Mouse (Mus musculus) limb, embryonic 13.5 days (tissue): ENCODE data around the gene Klf16. TPM values are rescaled to one million over a fixed set of nuclear protein-coding genes. Genes with fewer than 3 reads are reported as not detected.

Experiments
- ATAC-seq: fragments of 200-750 bp; cut with Nextera tagmentation; 2 replicates; pipeline ENCODE4 v1.8.0; 2017; ENCODE audit warnings: low read depth, moderate number of reproducible peaks, moderate TSS enrichment; ENCODE audit not compliant: low FRiP score
- H3K27ac ChIP-seq: fragments of 300-500 bp; sonication (generic); 2 replicates; pipeline ENCODE4 v1.5.1; 2015; ENCODE audit warnings: inconsistent platforms, mild to moderate bottlenecking, moderate library complexity
- H3K27me3 ChIP-seq: fragments of 300-500 bp; sonication (generic); 2 replicates; pipeline ENCODE4 v1.6.1; 2015; ENCODE audit warnings: mild to moderate bottlenecking, inconsistent platforms
- H3K36me3 ChIP-seq: fragments of 300-500 bp; sonication (generic); 2 replicates; pipeline ENCODE4 v1.6.1; 2015; ENCODE audit warnings: inconsistent platforms, mild to moderate bottlenecking, moderate library complexity
- H3K4me1 ChIP-seq: fragments of 300-500 bp; sonication (generic); 2 replicates; pipeline ENCODE4 v1.6.1; 2015; ENCODE audit warnings: inconsistent platforms
- H3K4me2 ChIP-seq: fragments of 300-500 bp; sonication (generic); replicated peaks from 2 replicates; pipeline ENCODE4 v1.6.1; 2015; ENCODE audit warnings: inconsistent platforms, mild to moderate bottlenecking, moderate library complexity
- H3K4me3 ChIP-seq: fragments of 300-500 bp; sonication (generic); 2 replicates; pipeline ENCODE4 v1.5.1; 2015; ENCODE audit warnings: moderate library complexity, mild to moderate bottlenecking, inconsistent platforms
- H3K9ac ChIP-seq: fragments of 300-500 bp; sonication (generic); 2 replicates; pipeline ENCODE4 v1.6.1; 2015; ENCODE audit warnings: mild to moderate bottlenecking, inconsistent platforms
- H3K9me3 ChIP-seq: fragments of 300-500 bp; sonication (generic); 2 replicates; pipeline ENCODE4 v1.6.1; 2016; ENCODE audit warnings: inconsistent platforms
- WGBS: fragments of 180-500 bp; shearing (Covaris S2); methylation state at CpG from one replicate; pipeline ENCODE4 v1.1.7; 2015; 5-methylcytosine and 5-hydroxymethylcytosine counted together
- polyA plus RNA-seq: library from polyadenylated mRNA; unstranded; fragments of >200 nt; fragmentation: Nextera tagmentation; extraction: Ambion mirVana; gene quantifications from 2 replicates; pipeline ENCODE4 v1.2.1, GENCODE M21; 2015

The Klf16 gene
- polyA plus RNA-seq = 9.3 and 10.0 TPM in 2 replicates

DNA sequence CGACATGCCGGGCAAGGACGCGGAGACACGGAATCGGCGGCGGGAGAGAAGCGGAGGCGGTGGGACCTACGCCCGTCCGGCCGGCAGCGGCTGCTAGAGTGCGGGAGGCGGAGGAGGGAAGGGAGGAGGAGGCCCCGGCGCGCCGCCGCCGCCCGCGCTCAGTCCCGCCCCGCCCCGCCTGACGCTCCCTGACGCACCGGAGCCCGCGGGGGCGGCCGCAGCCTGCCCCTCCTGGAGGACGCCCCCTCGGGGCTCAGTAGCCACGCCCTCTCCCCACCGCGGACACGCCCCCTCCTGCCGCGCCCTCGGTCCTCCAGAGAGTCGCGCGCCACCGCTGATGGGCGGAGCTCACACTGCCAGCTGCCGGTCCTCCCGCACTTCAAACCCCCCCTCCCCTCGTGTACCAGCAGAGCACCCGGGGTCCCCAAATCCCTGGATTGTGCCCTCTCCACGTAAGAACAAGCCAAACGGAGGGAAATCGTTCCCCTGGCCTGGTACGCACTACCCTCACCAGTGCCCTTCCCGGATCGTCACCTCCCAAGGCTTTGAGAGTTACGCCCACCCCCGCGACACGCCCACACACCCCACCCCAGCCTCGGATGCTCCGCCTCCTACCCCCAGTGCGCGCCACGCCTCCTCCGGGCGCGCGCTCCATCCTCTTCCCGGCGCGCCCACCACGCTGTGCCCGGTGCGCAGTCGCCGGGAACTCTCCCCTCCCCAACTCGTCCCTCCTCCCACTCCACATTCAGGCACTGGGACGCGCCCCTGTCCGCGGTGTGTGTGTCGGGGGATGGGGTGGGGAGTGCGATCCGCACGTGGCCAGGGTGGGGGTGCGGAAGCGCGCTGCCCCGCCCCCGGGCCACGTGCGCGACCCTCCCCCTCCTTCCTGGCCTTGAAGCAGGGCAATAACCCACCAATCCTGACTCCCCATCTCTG, at the start of gene Klf16:
TSS of gene Klf16 (minus strand) at position 127 of the 936 bp plus-strand sequence.
- under 1% methylated on average over 60 of the region's 97 CpGs for WGBS
- Histone ChIP-seq H3K4me2 (peak within 1 kb of the TSS; percentile 91), H3K27me3 (no peaks in the 10 kb centered on the region), H3K36me3 (peaks cover 13% of the 10 kb centered on the region), H3K4me3 (peak within 1 kb of the TSS; percentile 83), H3K27ac (peak within 1 kb of the TSS; percentile 89), H3K9ac (peak within 1 kb of the TSS; percentile 89), H3K9me3 (no peaks in the 10 kb centered on the region), H3K4me1 (peaks cover 47% of the 10 kb centered on the region)
- ATAC-seq = peak; percentile 87

DNA sequence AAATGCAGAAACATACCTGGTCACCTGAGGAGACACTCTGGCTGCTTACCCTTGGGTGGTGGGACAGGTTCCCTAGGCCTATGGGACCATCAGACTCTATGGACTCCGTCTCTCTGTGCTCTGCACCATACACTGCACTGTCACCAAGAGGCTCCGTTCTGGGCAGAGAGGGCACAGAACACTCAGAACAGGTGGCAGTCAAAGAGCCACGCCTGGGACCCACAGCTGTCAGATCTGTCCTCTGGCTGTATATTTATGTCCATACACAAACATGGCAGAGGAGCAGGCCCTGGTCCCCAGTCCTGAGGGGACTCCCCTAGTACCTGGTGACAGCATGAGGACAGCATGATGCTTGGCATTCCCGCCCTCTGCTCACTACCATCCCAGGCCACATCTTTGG, 48.6 kb upstream of the Klf16 start:
- Histone ChIP-seq H3K9ac (no peak overlapping the region), H3K9me3 (no peaks in the 10 kb centered on the region), H3K4me1 (peaks cover 34% of the 10 kb centered on the region), H3K27ac (no peak overlapping the region), H3K4me2 (no peak overlapping the region), H3K4me3 (no peak overlapping the region), H3K36me3 (peaks cover 22% of the 10 kb centered on the region), H3K27me3 (no peaks in the 10 kb centered on the region)
- 82% methylated on average over 4 of the region's 4 CpGs for WGBS
- no peak for ATAC-seq

DNA sequence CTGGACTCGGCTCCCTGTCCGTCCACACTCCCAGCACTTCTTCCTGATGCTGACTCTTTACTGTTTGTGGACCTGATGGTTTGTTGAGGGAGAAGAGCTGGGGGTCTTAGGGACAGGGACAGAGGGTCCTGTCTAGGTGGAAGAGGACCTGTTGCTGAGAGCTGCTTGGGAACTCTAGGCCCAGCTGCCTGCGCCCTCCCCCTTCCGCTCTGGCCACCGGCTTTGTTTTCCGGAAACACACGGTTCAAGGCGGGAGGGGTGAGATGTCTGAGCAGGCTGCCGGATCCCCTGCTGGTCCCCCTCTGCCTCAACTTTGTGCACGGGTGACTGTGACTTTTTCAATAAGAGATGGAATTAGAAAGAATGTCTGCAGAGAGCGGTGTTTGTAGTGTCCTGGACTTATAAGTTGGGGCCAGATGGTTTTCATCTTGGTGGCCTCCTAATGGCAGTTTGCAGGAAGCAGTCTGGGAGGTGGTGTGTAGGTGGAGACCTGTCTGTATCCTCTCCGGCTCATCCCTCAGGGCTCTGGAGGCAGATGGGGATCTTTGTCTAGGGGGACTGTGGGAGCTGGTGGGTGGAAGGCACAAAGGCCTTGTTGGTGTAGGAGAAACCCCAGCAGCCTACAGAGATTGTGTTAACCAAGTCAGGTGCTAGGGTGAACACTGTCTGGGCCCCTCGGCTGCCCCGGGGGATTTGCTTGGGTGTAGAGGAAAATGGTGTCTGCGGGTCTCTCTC, 46.5 kb upstream of the Klf16 start:
- Histone ChIP-seq H3K9me3 (no peaks in the 10 kb centered on the region), H3K36me3 (peaks cover 13% of the 10 kb centered on the region), H3K4me2 (peak overlapping the region; percentile 99), H3K27ac (peak overlapping the region; percentile 81), H3K4me1 (peaks cover 34% of the 10 kb centered on the region), H3K4me3 (peak overlapping the region; percentile 90), H3K9ac (peak overlapping the region; percentile 95), H3K27me3 (no peaks in the 10 kb centered on the region)
- 7% methylated on average over 15 of the region's 15 CpGs for WGBS
- ATAC-seq = no peak

DNA sequence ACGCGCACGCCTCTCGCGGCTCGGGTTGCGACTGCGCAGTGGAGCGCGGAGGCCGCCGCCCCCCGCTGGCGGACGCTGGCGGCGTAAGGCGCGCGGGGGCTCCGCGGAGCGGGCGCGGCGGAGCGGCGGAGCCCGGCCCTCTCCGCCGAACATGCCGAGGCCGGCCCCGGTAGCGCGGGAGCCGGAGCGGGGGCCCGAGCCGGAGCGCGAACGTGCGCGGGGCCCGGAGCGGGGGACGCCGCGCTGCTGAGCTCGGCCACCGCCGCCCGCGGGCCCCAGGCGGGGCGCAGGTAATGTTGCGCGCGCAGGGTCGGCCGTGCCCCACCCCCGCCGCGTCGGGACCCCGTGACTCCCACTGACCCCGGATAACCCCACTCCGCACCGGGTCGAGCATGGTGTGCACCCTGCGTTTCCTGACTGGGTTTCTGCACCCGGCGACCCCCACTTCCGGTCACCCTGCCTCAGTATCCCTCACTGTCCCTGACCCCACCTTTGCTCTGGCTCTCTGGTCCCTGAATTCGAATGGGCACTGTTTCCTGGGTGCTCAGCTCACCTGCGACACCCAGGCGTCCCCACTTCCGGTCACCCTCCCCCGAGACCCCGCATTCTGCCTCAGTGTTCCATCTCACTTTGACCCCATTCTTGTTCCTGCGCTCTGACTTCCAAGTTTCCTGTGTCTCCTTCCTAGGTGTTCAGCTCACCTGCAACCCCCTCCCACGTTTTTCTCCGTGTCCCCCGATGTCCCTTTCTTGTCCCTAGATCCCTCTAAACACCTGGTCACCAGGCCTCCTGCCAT, 45.7 kb upstream of the Klf16 start, which contains the start of gene Csnk1g2:
TSS of gene Csnk1g2 (plus strand) at position 178 of the 796 bp plus-strand sequence.
- H3K27ac ChIP-seq = peak within 1 kb of the TSS; percentile 86
- peak within 1 kb of the TSS; percentile 90 for H3K4me3 ChIP-seq
- H3K4me1 ChIP-seq = peaks cover 34% of the 10 kb centered on the region
- no peaks in the 10 kb centered on the region for H3K9me3 ChIP-seq
- WGBS = under 1% methylated on average over 58 of the region's 85 CpGs
- peak within 1 kb of the TSS; percentile 95 for H3K9ac ChIP-seq
- ATAC-seq = peak; percentile 13
- no peaks in the 10 kb centered on the region for H3K27me3 ChIP-seq
- H3K4me2 ChIP-seq = peak within 1 kb of the TSS; percentile 99
- peaks cover 13% of the 10 kb centered on the region for H3K36me3 ChIP-seq

DNA sequence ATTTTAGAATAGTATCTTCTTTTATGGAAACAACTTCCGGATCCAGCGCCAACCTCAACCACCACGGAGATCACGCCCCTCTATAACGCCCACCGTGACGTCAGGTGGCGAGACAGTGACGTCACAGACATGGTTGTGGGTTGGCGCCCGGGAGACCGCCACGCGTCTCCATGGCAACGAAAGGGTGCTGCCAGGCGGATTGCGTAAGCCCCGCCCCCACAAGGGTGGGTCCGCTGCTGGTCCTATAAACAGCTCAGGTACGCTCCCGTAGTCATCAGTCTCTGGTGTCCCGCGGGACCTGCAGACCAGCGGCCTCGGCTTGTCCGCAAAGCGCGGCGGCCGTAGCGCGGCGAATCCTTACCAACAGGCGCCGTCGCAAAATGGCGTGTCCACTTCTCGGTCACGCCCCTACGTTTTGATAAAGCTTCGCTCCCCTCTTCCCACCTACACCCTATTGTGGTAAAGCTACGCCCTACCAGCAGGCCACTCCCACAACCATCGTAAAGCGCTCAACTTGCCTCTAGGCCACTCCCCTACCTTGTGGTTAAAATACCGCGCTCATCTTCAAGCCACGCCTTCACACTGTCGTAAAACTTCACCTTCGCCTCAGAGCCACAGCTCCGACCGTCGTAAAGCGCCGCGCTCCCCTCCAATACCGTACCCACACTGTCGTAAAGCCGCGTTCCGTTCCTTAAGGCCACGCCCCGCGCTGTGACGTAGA, 45.0 kb upstream of the Klf16 start:
- WGBS = under 1% methylated on average over 64 of the region's 64 CpGs
- H3K4me1 ChIP-seq = peaks cover 30% of the 10 kb centered on the region
- H3K9ac ChIP-seq = peak overlapping the region; percentile 60
- peak overlapping the region; percentile 86; the same call in 1 of the 2 replicates for H3K27ac ChIP-seq
- no peaks in the 10 kb centered on the region for H3K9me3 ChIP-seq
- peak overlapping the region; percentile 90 for H3K4me3 ChIP-seq
- H3K4me2 ChIP-seq = peak overlapping the region; percentile 99
- peaks cover 13% of the 10 kb centered on the region for H3K36me3 ChIP-seq
- H3K27me3 ChIP-seq = no peaks in the 10 kb centered on the region
- ATAC-seq = peak; percentile 96

DNA sequence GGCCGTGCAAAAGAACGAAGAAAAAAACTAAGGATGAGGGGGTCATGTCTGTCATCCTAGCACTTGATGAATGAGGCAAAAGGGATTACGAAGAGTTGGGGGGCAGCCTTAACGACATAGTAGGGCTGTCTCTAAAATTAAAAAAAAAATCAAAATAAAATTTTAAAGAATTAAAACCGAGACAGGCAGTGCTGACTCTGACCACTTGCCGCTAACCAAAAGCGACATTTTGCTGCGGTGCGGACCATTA, 44.5 kb upstream of the Klf16 start:
- Histone ChIP-seq H3K9ac (peak overlapping the region; percentile 64), H3K4me3 (peak overlapping the region; percentile 90), H3K27ac (peak overlapping the region; percentile 86; the same call in 1 of the 2 replicates), H3K27me3 (no peaks in the 10 kb centered on the region), H3K36me3 (peaks cover 13% of the 10 kb centered on the region), H3K4me1 (peaks cover 30% of the 10 kb centered on the region), H3K4me2 (peak overlapping the region; percentile 72), H3K9me3 (no peaks in the 10 kb centered on the region)
- WGBS = 3% methylated on average over 9 of the region's 9 CpGs
- ATAC-seq = no peak

DNA sequence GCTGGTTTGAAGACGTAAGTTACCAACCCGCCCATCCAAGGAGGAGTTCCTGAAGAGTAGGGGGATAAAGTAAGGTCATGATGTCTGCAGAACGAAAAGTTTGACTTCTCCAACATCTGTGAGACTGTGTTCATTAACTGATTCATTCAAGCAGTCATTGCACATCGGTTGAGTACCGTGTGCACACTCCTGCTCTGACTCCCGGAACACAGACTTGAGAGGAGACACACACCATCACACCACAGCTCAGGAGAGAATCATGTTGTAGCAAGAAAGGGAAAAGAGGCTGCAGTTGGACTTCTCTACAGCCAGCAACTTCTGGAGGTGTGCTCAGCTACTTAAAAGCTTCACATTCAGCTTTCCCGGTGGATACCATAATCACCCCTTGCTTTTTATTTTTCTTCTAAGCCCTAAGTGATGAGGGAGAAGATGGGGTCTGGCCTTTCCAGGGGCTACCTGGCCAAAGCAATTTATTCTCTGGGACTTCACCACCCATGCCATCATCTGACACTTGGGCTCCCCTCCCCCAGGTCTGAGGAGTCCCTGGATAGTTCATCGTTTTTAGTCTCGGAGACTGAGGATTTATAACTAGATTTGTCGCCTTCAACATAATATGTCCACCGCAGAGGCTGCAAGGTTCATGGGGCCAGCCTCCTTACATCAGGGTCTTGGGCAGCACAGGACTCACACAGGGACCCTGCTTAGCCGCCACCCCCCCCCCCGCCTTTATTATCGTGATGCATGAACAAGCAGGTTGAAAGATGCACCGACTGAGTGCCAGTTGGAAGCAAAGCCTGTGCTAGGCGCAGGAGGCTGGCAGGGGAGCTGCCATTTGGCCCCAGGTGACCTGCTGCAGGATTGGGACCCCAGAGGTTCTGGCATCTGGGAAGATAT, 43.9 kb upstream of the Klf16 start:
- 54% methylated on average over 16 of the region's 16 CpGs for WGBS
- no peaks in the 10 kb centered on the region for H3K27me3 ChIP-seq
- ATAC-seq = no peak
- H3K36me3 ChIP-seq = peaks cover 14% of the 10 kb centered on the region
- H3K4me1 ChIP-seq = peaks cover 30% of the 10 kb centered on the region
- peak overlapping the region; percentile 90 for H3K4me3 ChIP-seq
- peak overlapping the region; percentile 64 for H3K9ac ChIP-seq
- H3K4me2 ChIP-seq = peak overlapping the region; percentile 72
- no peaks in the 10 kb centered on the region for H3K9me3 ChIP-seq
- H3K27ac ChIP-seq = peak overlapping the region; percentile 86; the same call in 1 of the 2 replicates

DNA sequence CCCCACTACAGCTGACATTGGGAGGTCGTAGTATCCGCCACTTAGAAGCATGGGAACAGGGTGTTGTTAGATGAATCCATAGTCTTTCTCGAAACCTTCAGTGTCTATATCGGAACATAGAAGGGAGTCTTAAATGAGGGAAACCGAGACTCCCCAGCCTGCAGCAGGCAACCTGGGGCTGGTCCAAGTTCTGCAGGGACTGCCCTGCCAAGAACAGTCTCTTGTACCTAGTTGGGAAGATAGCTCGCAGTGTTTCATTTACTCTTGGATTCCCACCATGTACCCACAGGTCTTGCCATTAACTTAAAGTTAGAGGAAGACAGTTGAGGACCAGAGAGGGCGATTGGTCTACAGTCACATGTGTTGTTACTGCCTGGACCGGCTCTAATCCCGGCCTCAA, 43.2 kb upstream of the Klf16 start:
- Histone ChIP-seq H3K9me3 (no peaks in the 10 kb centered on the region), H3K4me2 (no peak overlapping the region), H3K4me3 (no peak overlapping the region), H3K36me3 (peaks cover 14% of the 10 kb centered on the region), H3K27ac (0 out of 2 replicates have a peak overlapping the region, but pooled peaks have one; percentile 48), H3K9ac (no peak overlapping the region), H3K27me3 (no peaks in the 10 kb centered on the region), H3K4me1 (peaks cover 27% of the 10 kb centered on the region)
- WGBS = 83% methylated on average over 9 of the region's 9 CpGs
- ATAC-seq = no peak

DNA sequence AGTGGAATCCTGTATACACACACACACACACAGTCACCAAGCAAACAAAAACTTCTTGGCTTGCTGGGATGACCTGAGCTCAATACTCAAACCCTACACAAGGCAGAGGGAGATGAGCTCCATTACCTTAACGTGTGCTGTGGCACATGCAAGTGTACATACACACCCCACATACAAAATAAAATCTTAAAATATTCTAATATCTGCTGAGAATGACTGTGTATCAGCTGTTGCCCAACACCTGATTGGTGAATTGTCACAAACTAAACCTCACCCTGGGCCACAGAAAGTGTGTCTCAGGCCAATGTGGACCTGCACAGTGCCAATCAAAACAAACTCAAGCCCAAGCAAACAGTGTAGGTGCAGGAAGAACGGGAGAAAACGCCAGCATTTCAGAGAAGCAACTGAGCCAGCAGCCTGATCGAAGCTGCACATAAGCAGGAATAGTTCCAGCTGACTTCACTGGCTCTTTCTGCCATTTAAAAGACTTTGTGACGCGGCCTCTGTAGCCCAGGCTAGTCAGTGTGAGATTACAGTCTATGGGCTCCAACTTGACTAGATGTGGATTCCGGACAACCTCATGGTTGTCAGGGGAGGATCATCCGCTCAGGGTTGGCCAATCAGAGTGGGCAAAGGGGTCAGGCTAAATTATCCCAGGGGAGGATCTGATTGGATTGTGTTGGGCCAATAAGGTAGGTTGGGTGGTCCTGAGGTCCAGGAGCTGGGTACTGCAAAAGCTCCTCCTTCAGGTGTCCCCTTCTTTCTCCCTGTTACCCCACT, 42.5 kb upstream of the Klf16 start:
- peaks cover 20% of the 10 kb centered on the region for H3K4me1 ChIP-seq
- H3K9ac ChIP-seq = no peak overlapping the region
- peaks cover 17% of the 10 kb centered on the region for H3K36me3 ChIP-seq
- no peak overlapping the region for H3K4me2 ChIP-seq
- H3K27me3 ChIP-seq = no peaks in the 10 kb centered on the region
- H3K27ac ChIP-seq = no peak overlapping the region
- no peaks in the 10 kb centered on the region for H3K9me3 ChIP-seq
- 36% methylated on average over 8 of the region's 8 CpGs for WGBS
- ATAC-seq = no peak
- no peak overlapping the region for H3K4me3 ChIP-seq

DNA sequence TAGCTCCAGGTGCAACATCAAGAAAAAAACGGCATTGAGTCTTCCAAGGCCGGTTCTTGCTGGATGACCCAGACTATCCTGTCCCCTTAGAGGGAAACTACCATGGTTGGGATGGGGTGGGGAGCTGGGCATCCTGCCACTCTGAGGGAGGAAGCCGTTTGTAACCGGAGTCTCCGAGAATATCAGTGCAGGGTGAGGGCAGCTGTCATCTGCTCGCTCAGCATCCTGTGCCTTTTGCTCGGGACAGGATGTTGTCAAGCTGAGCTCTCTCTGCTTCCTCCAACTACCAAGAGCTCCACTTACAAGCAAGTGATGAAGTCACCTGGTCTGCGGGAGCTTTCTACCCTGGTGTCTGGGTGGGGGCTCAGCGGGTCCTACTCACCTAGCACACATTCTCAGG, 41.1 kb upstream of the Klf16 start:
- H3K4me2 ChIP-seq = no peak overlapping the region
- H3K27me3 ChIP-seq = no peaks in the 10 kb centered on the region
- H3K9me3 ChIP-seq = no peaks in the 10 kb centered on the region
- no peak overlapping the region for H3K27ac ChIP-seq
- H3K9ac ChIP-seq = no peak overlapping the region
- no peak for ATAC-seq
- H3K4me1 ChIP-seq = peaks cover 5% of the 10 kb centered on the region
- no peak overlapping the region for H3K4me3 ChIP-seq
- H3K36me3 ChIP-seq = peaks cover 31% of the 10 kb centered on the region
- WGBS = 75% methylated on average over 9 of the region's 9 CpGs
